Mouse (Mus musculus) MEL (cell line): Measurements from ENCODE around the gene Lrig3.

ENCODE experiments used
- CHD1 ChIP-seq: IDR thresholded peaks from 2 replicates; pipeline ENCODE4 v1.6.1; 2012; ENCODE audit warnings: low read depth, mild to moderate bottlenecking, inconsistent platforms, low read length, improper control_type of control experiment
- CHD2 ChIP-seq: IDR thresholded peaks from 2 replicates; pipeline ENCODE4 v1.6.1; 2011; ENCODE audit warnings: low read length, improper control_type of control experiment
- CTCF ChIP-seq, 3 experiments: IDR thresholded peaks in 2 of 3; conservative IDR thresholded peaks in 1 of 3; 2 replicates each; pipeline ENCODE4 v1.5.1; 2011 to 2012; ENCODE audit warnings: low read length in 3 of 3, low read depth in 2 of 3, mild to moderate bottlenecking in 2 of 3, improper control_type of control experiment in 1 of 3, inconsistent platforms in 1 of 3, mixed read lengths in 1 of 3, moderate library complexity in 1 of 3; ENCODE audit not compliant: control insufficient read depth in 1 of 3, insufficient read depth in 1 of 3, poor library complexity in 1 of 3, severe bottlenecking in 1 of 3
- GATA1 ChIP-seq: IDR thresholded peaks from 2 replicates; pipeline ENCODE4 v1.6.1; 2011; ENCODE audit warnings: low read depth, low read length, improper control_type of control experiment
- MAFK ChIP-seq: IDR thresholded peaks from 2 replicates; pipeline ENCODE4 v1.6.1; 2011; ENCODE audit warnings: low read depth, mild to moderate bottlenecking, low read length, improper control_type of control experiment, borderline replicate concordance
- MAX ChIP-seq: IDR thresholded peaks from 2 replicates; pipeline ENCODE4 v1.6.1; 2011; ENCODE audit warnings: low read length, improper control_type of control experiment
- MAZ ChIP-seq: IDR thresholded peaks from 2 replicates; pipeline ENCODE4 v1.6.1; 2012; ENCODE audit warnings: low read depth, mild to moderate bottlenecking, inconsistent platforms, low read length, improper control_type of control experiment
- POLR2A ChIP-seq, 2 experiments: IDR thresholded peaks; 2 replicates each; pipeline ENCODE4 v1.6.1; 2011 to 2012; ENCODE audit warnings: low read length in 2 of 2, mild to moderate bottlenecking in 2 of 2, control low read depth in 1 of 2, improper control_type of control experiment in 1 of 2, low read depth in 1 of 2, moderate library complexity in 1 of 2; ENCODE audit not compliant: control insufficient read depth in 1 of 2, insufficient read depth in 1 of 2, poor library complexity in 1 of 2
- RCOR1 ChIP-seq: IDR thresholded peaks from 2 replicates; pipeline ENCODE4 v1.6.1; 2012; ENCODE audit warnings: low read depth, mild to moderate bottlenecking, inconsistent platforms, low read length, improper control_type of control experiment
- SIN3A ChIP-seq: IDR thresholded peaks from 2 replicates; pipeline ENCODE4 v1.6.1; 2012; ENCODE audit warnings: low read length, improper control_type of control experiment, inconsistent platforms
- TBP ChIP-seq: IDR thresholded peaks from 2 replicates; pipeline ENCODE4 v1.8.0; 2011; ENCODE audit warnings: low read depth, low read length, improper control_type of control experiment
- USF1 ChIP-seq: IDR thresholded peaks from 2 replicates; pipeline ENCODE4 v1.6.1; 2014; ENCODE audit warnings: low read depth, mild to moderate bottlenecking, inconsistent platforms, low read length, improper control_type of control experiment, moderate library complexity

GRCm38 (mm10) chr10:125951633-125952032 lies 14.3 kb upstream of the Lrig3 start:
- TF ChIP-seq POLR2A (IDR thresholded peaks at IDR 0.05; ENCODE audit: control insufficient read depth in 1 of 2, insufficient read depth in 1 of 2, low read depth in 1 of 2, low read length in 2 of 2, poor library complexity in 1 of 2) (no peak), MAFK (no peak), CHD1 (no peak), CTCF (IDR thresholded peaks at IDR 0.05 in 2 of 3, conservative IDR thresholded peaks at IDR 0.05 in 1 of 3; ENCODE audit: control insufficient read depth in 1 of 3, insufficient read depth in 1 of 3, low read depth in 2 of 3, low read length in 3 of 3, poor library complexity in 1 of 3, severe bottlenecking in 1 of 3) (no peak), SIN3A (no peak), MAZ (no peak), TBP (no peak), CHD2 (no peak), USF1 (no peak), MAX (no peak), GATA1 (no peak), RCOR1 (no peak)
